In genomic region chrX:95087674-95088073, GRCm38 (mm10) we compare ENCODE assay signal across 27 mouse cellular contexts.
"Had no signal": no experiment of that assay in that cellular context is flagged by ENCODE, and none has a peak within 500 bp of the region (broad histone marks: within the 10 kb centered on the region; RNA-seq: fewer than 3 reads in every experiment).

No protein-coding gene starts in this region.

- H3K4me3 ChIP-seq: gastrocnemius, adult 2 months; heart, adult 2 months; heart, embryonic 13.5 days; heart, embryonic 15.5 days; hindbrain, embryonic 13.5 days; hindbrain, embryonic 15.5 days; kidney, embryonic 15.5 days; limb, embryonic 13.5 days; limb, embryonic 15.5 days; liver, embryonic 12.5 days had no signal

- ATAC-seq: hindbrain, postnatal 0 days; intestine, embryonic 16.5 days; liver, embryonic 12.5 days had no signal

- H3K4me2 ChIP-seq: heart, embryonic 11.5 days; heart, embryonic 13.5 days; heart, embryonic 15.5 days; hindbrain, embryonic 13.5 days; hindbrain, embryonic 15.5 days; kidney, embryonic 15.5 days; limb, embryonic 13.5 days; limb, embryonic 15.5 days; liver, embryonic 12.5 days had no signal

- H3K36me3 ChIP-seq: heart, embryonic 13.5 days; heart, embryonic 15.5 days; hindbrain, embryonic 13.5 days; hindbrain, embryonic 15.5 days; kidney, embryonic 15.5 days; limb, embryonic 13.5 days; limb, embryonic 15.5 days; liver, embryonic 12.5 days had no signal

- H3K9ac ChIP-seq: heart, embryonic 13.5 days; heart, embryonic 15.5 days; hindbrain, embryonic 13.5 days; hindbrain, embryonic 15.5 days; kidney, embryonic 15.5 days; limb, embryonic 13.5 days; limb, embryonic 15.5 days; liver, embryonic 12.5 days had no signal

- H3K27me3 ChIP-seq: heart, embryonic 13.5 days; heart, embryonic 15.5 days; hindbrain, embryonic 13.5 days; hindbrain, embryonic 15.5 days; kidney, embryonic 15.5 days; limb, embryonic 13.5 days; limb, embryonic 15.5 days; liver, embryonic 12.5 days had no signal

- DNase-seq: gastrocnemius, adult 2 months; gastrocnemius, postnatal 10 days; gastrocnemius, postnatal 25 days; heart, adult 11 months; heart, adult 2 months; heart, postnatal 14 days; heart, postnatal 36 days; kidney, adult 11 months; kidney, adult 2 months; kidney, adult 9 months; kidney, postnatal 14 days; kidney, postnatal 36 days; layer of hippocampus, adult 9-11 months; layer of hippocampus, postnatal 36 days; left cerebral cortex, postnatal 4 days had no signal

- H3K4me1 ChIP-seq: heart, embryonic 13.5 days; heart, embryonic 15.5 days; hindbrain, embryonic 13.5 days; hindbrain, embryonic 15.5 days; kidney, embryonic 15.5 days; limb, embryonic 13.5 days; limb, embryonic 15.5 days; liver, embryonic 12.5 days had no signal

- H3K27ac ChIP-seq: gastrocnemius, adult 2 months; heart, adult 2 months; heart, embryonic 13.5 days; heart, embryonic 15.5 days; hindbrain, embryonic 13.5 days; hindbrain, embryonic 15.5 days; hindbrain, postnatal 0 days; kidney, embryonic 15.5 days; kidney, postnatal 0 days; limb, embryonic 13.5 days; limb, embryonic 15.5 days; liver, embryonic 12.5 days had no signal

- H3K9me3 ChIP-seq: heart, embryonic 13.5 days; heart, embryonic 15.5 days; hindbrain, embryonic 13.5 days; hindbrain, embryonic 15.5 days; kidney, embryonic 15.5 days; limb, embryonic 13.5 days; limb, embryonic 15.5 days; liver, embryonic 12.5 days had no signal
